In genomic region chr14:79912610-79913009, GRCm38 (mm10) we compare ENCODE assay signal across 8 mouse cellular contexts.
DNase-seq lines count a peak whose midpoint lies in the region; ATAC-seq and TF ChIP-seq lines count a peak whose summit lies in the region.

No protein-coding gene starts in this region.

- no peak overlapping the region for H3K9ac ChIP-seq in hindbrain, embryonic 13.5 days
- no peak overlapping the region for H3K9ac ChIP-seq in ES-E14 (ENCODE audit: insufficient read depth, low read depth, low read length, poor library complexity, severe bottlenecking)
- H3K9ac ChIP-seq in neural tube, embryonic 11.5 days (ENCODE audit: low read length): no peak overlapping the region

- H3K4me3 ChIP-seq in hindbrain, embryonic 10.5 days: no peak overlapping the region
- H3K4me3 ChIP-seq in hindbrain, embryonic 13.5 days: no peak overlapping the region
- no peak overlapping the region for H3K4me3 ChIP-seq in ES-E14 (ENCODE audit: insufficient read depth in 1 of 2, low read depth in 1 of 2, low read length in 2 of 2, poor library complexity in 1 of 2, severe bottlenecking in 1 of 2)
- H3K4me3 ChIP-seq in neural tube, embryonic 11.5 days (ENCODE audit: low read depth, low read length): no peak overlapping the region

- no peaks in the 10 kb centered on the region for H3K9me3 ChIP-seq in hindbrain, embryonic 10.5 days
- H3K9me3 ChIP-seq in hindbrain, embryonic 13.5 days: no peaks in the 10 kb centered on the region
- H3K9me3 ChIP-seq in ES-E14 (ENCODE audit: control insufficient read depth, insufficient read depth, low read depth, low read length): no peaks in the 10 kb centered on the region
- no peaks in the 10 kb centered on the region for H3K9me3 ChIP-seq in neural tube, embryonic 11.5 days (ENCODE audit: control insufficient read depth, low read length)

- WGBS in hindbrain, embryonic 10.5 days: 49% methylated on average over 4 of the region's 4 CpGs
- WGBS in hindbrain, embryonic 13.5 days: 41% methylated on average over 4 of the region's 4 CpGs
- WGBS in neural tube, embryonic 11.5 days: 55% methylated on average over 4 of the region's 4 CpGs

- peaks cover 22% of the 10 kb centered on the region for H3K4me1 ChIP-seq in hindbrain, embryonic 10.5 days (replicated peaks)
- H3K4me1 ChIP-seq in hindbrain, embryonic 13.5 days (replicated peaks): peaks cover 33% of the 10 kb centered on the region
- H3K4me1 ChIP-seq in ES-E14 (ENCODE audit: control insufficient read depth in 2 of 2, insufficient read depth in 2 of 2, low read length in 2 of 2, poor library complexity in 1 of 2): no peaks in the 10 kb centered on the region
- H3K4me1 ChIP-seq in neural tube, embryonic 11.5 days (ENCODE audit: control insufficient read depth, insufficient read depth, low read length): no peaks in the 10 kb centered on the region; the same call in 1 of the 2 replicates

- DNase-seq in hindbrain, embryonic 10.5 days (ENCODE audit: low spot score): peak; percentile 59
- DNase-seq in ES-E14 (ENCODE audit: low read depth, low spot score): no peak
- peak; percentile 0 for DNase-seq in c-Kit-positive CD71-positive TER-119-positive erythroid progenitor cells, embryonic 14.5 days (ENCODE audit: low spot score)
- DNase-seq in frontal cortex, postnatal 10 days (ENCODE audit: low spot score in 2 of 2): peak; percentile 17 to 38
- DNase-seq in left cerebral cortex, adult 11 months (ENCODE audit: low spot score): peak; percentile 40
- peak; percentile 60 for DNase-seq in neural tube, embryonic 11.5 days (ENCODE audit: low spot score)

- peaks cover 16% of the 10 kb centered on the region for H3K27me3 ChIP-seq in hindbrain, embryonic 10.5 days (ENCODE audit: insufficient read depth, poor library complexity, severe bottlenecking)
- 0 out of 2 replicates have a peak, but pooled peaks cover 9% of the 10 kb centered on the region for H3K27me3 ChIP-seq in hindbrain, embryonic 13.5 days
- H3K27me3 ChIP-seq in neural tube, embryonic 11.5 days (ENCODE audit: control insufficient read depth, insufficient read depth, low read length): no peaks in the 10 kb centered on the region

- in situ Hi-C loops in ES-E14 (cut with MboI; ENCODE audit: low sequenced_read_pairs in 2 of 2, unreplicated experiment in 2 of 2): no loop called here

- no peak overlapping the region for H3K27ac ChIP-seq in hindbrain, embryonic 10.5 days
- H3K27ac ChIP-seq in hindbrain, embryonic 13.5 days: no peak overlapping the region
- H3K27ac ChIP-seq in ES-E14 (ENCODE audit: insufficient read depth, low read depth, low read length, poor library complexity, severe bottlenecking): no peak overlapping the region
- no peak overlapping the region for H3K27ac ChIP-seq in neural tube, embryonic 11.5 days (ENCODE audit: low read depth, low read length)

- ATAC-seq in hindbrain, embryonic 13.5 days (ENCODE audit: low FRiP score): no peak
- ATAC-seq in neural tube, embryonic 11.5 days (ENCODE audit: insufficient read depth, low FRiP score, low TSS enrichment): no peak
- ATAC-seq in inflammation-experienced regulatory T-cells, adult 6 months: no peak

- H3K4me2 ChIP-seq in hindbrain, embryonic 13.5 days: no peak overlapping the region
- H3K4me2 ChIP-seq in neural tube, embryonic 11.5 days (ENCODE audit: low read depth): no peak overlapping the region

- H3K36me3 ChIP-seq in hindbrain, embryonic 10.5 days: no peaks in the 10 kb centered on the region
- no peaks in the 10 kb centered on the region for H3K36me3 ChIP-seq in hindbrain, embryonic 13.5 days
- H3K36me3 ChIP-seq in ES-E14 (ENCODE audit: control insufficient read depth, insufficient read depth, low read length, poor library complexity, severe bottlenecking): no peaks in the 10 kb centered on the region
- no peaks in the 10 kb centered on the region for H3K36me3 ChIP-seq in neural tube, embryonic 11.5 days (ENCODE audit: control insufficient read depth, insufficient read depth, low read length)

TF ChIP-seq in ES-E14, 5 proteins besides CTCF, POLR2A, EP300 and RAD21:
- TF ChIP-seq ZC3H11A (IDR thresholded peaks at IDR 0.05; ENCODE audit: borderline replicate concordance, low read depth, low read length): peak; percentile 58
- TF ChIP-seq CHD2 (IDR thresholded peaks at IDR 0.05; ENCODE audit: low read depth, low read length): no peak
